Mouse (Mus musculus) E14TG2a.4 (cell line): ENCODE results near the gene Fam198a.

Source experiments
- CTCF ChIP-seq: conservative IDR thresholded peaks from 2 replicates; pipeline ENCODE4 v1.5.1; 2014; ENCODE audit warnings: low read length
- NANOG ChIP-seq: IDR thresholded peaks from 2 replicates; pipeline ENCODE4 v1.6.1; 2014; ENCODE audit warnings: borderline replicate concordance, low read length, mixed read lengths

- TF ChIP-seq CTCF: no peak
- no peak for TF ChIP-seq NANOG
These were observed 15.9 kb upstream of the Fam198a start for GRCm38 (mm10) chr9:121934856-121935255.
